Mouse (Mus musculus) limb, embryonic 11.5 days (tissue): ENCODE data around the gene Lrch3. TPM values are rescaled to one million over a fixed set of nuclear protein-coding genes. Genes with fewer than 3 reads are reported as not detected.

Experiments
- ATAC-seq: fragments of 200-750 bp; cut with Nextera tagmentation; 2 replicates; pipeline ENCODE4 v1.8.0; 2017; ENCODE audit warnings: low read depth; ENCODE audit not compliant: insufficient number of reproducible peaks, low FRiP score, low TSS enrichment
- DNase-seq: peaks from one replicate; pipeline ENCODE4 v3.0.0-alpha.2; 2015; ENCODE audit warnings: low spot score
- H3K27ac ChIP-seq: fragments of 300-500 bp; sonication (generic); replicated peaks from 2 replicates; pipeline ENCODE4 v1.5.1; 2014; ENCODE audit warnings: low read depth, mild to moderate bottlenecking, low read length
- H3K27me3 ChIP-seq: fragments of 300-500 bp; sonication (generic); 2 replicates; pipeline ENCODE4 v1.6.1; 2014; ENCODE audit warnings: mild to moderate bottlenecking, low read length, mixed read lengths; ENCODE audit not compliant: control insufficient read depth, insufficient read depth
- H3K36me3 ChIP-seq: fragments of 300-500 bp; sonication (generic); 2 replicates; pipeline ENCODE4 v1.6.1; 2014; ENCODE audit warnings: mild to moderate bottlenecking, low read length, moderate library complexity, mixed read lengths; ENCODE audit not compliant: control insufficient read depth, insufficient read depth
- H3K4me1 ChIP-seq: fragments of 300-500 bp; sonication (generic); 2 replicates; pipeline ENCODE4 v1.6.1; 2014; ENCODE audit warnings: low read length, mixed read lengths; ENCODE audit not compliant: control insufficient read depth, insufficient read depth
- H3K4me2 ChIP-seq: fragments of 300-500 bp; sonication (generic); 2 replicates; pipeline ENCODE4 v1.6.1; 2014; ENCODE audit warnings: low read depth, mild to moderate bottlenecking, moderate library complexity; ENCODE audit not compliant: severe bottlenecking
- H3K4me3 ChIP-seq: fragments of 300-500 bp; sonication (generic); 2 replicates; pipeline ENCODE4 v1.5.1; 2014; ENCODE audit warnings: low read depth, low read length
- H3K9ac ChIP-seq: fragments of 300-500 bp; sonication (generic); 2 replicates; pipeline ENCODE4 v1.6.1; 2014; ENCODE audit warnings: mild to moderate bottlenecking, low read length
- H3K9me3 ChIP-seq: fragments of 300-500 bp; sonication (generic); 2 replicates; pipeline ENCODE4 v1.6.1; 2016; ENCODE audit warnings: low read length; ENCODE audit not compliant: control insufficient read depth
- WGBS: fragments of 180-500 bp; shearing (Covaris S2); extraction: QIAGEN DNeasy Blood & Tissue Kit; methylation state at CpG from one replicate; pipeline ENCODE4 v1.1.7; 2014; 5-methylcytosine and 5-hydroxymethylcytosine counted together
- polyA plus RNA-seq: library from polyadenylated mRNA; unstranded; fragments of >200 nt; fragmentation: Nextera tagmentation; extraction: Ambion mirVana; gene quantifications from 2 replicates; pipeline ENCODE4 v1.2.1, GENCODE M21; 2014

Gene Lrch3
- polyA plus RNA-seq, 1 experiment from 2014 or later = 31.3 TPM

DNA sequence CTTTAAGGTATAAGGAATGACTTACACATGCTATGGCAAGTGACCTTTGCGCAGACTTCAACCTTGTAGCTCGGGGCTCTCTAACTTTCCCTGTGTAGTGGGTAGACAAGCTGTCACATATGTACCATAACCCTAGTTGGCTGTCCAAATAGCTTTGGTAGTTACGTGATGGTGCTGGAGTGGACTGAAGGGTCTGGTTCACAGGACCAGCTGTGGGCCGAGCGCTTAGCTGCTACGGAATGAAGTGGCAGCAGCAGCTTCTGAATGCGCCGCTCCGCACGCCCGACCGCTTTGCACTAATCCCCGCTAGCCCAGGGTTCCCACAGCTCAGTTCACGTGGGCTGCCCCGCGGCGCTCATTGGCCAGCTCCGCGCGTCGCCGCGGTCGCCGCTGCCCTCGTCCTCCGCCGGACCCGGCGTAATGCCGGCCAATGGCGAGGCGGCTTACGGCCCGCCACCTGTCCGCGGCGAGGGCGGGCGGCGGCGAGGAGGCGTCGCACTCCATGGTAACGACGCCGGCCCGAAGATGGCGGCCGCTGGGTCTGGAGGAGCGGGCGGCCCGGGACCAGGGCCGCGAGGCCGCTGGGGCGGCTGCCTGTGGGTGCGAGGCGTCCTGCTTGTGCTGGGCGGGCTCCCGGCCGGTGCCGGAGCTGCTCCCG is 148.3 kb downstream of the Lrch3 start, which contains the start of gene Lmln:
Gene Lmln, plus strand, starts transcription at position 498 of the 658 bp plus-strand sequence.
- WGBS = 1% methylated on average over 50 of the region's 64 CpGs
- Histone ChIP-seq H3K4me2 (peak within 1 kb of the TSS; percentile 81), H3K27me3 (no peaks in the 10 kb centered on the region), H3K4me1 (peaks cover 11% of the 10 kb centered on the region), H3K9me3 (no peaks in the 10 kb centered on the region), H3K9ac (peak within 1 kb of the TSS; percentile 76), H3K4me3 (peak within 1 kb of the TSS; percentile 79), H3K36me3 (peaks cover 20% of the 10 kb centered on the region; the same call in 1 of the 2 replicates), H3K27ac (peak within 1 kb of the TSS; percentile 65)
- DNase-seq = peak; percentile 92
- peak; percentile 97 for ATAC-seq

- Histone ChIP-seq H3K9me3 (no peaks in the 10 kb centered on the region), H3K4me3 (peak overlapping the region; percentile 79), H3K27me3 (no peaks in the 10 kb centered on the region), H3K4me2 (peak overlapping the region; percentile 81), H3K27ac (peak overlapping the region; percentile 65; the same call in 1 of the 2 replicates), H3K4me1 (peaks cover 11% of the 10 kb centered on the region), H3K9ac (peak overlapping the region; percentile 76), H3K36me3 (peaks cover 20% of the 10 kb centered on the region; the same call in 1 of the 2 replicates)
- under 1% methylated on average over 31 of the region's 35 CpGs for WGBS
- DNase-seq (no peak), ATAC-seq (no peak)
Observed at GRCm38 (mm10) chr16:33062682-33063131, 148.8 kb downstream of the Lrch3 start.

DNA sequence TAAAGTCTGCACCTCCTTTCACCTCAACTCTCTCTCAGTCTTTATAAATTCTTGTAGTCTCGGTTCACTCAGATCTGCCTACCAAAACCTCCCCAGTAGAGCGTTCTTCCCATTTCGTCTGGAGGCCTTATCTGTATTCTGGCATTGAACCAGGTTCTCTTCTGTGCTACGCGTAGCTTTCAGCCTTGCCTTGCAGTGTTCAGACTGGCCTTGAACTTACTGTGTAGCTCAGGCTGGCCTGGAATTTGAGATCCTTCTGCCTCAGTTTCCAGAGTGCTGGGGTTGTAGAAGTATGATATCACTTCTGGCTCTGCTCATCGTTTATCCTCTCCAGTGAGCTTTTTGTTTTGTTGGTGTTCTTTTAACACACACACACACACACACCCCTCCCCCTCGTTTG is 149.4 kb downstream of the Lrch3 start:
- no peak overlapping the region for H3K27ac ChIP-seq
- DNase-seq = no peak

GRCm38 (mm10) chr16:33064636-33065035 is 150.7 kb downstream of the Lrch3 start:
- H3K9ac ChIP-seq = no peak overlapping the region
- ATAC-seq = no peak
- H3K36me3 ChIP-seq = peaks cover 9% of the 10 kb centered on the region; the same call in 1 of the 2 replicates
- peaks cover 6% of the 10 kb centered on the region; the same call in 1 of the 2 replicates for H3K4me1 ChIP-seq
- WGBS = 82% methylated on average over 9 of the region's 9 CpGs
- no peak overlapping the region for H3K4me2 ChIP-seq
- H3K9me3 ChIP-seq = no peaks in the 10 kb centered on the region
- DNase-seq = no peak
- no peak overlapping the region for H3K27ac ChIP-seq
- no peak overlapping the region for H3K4me3 ChIP-seq
- no peaks in the 10 kb centered on the region for H3K27me3 ChIP-seq

More for the DNA sequence above, 149.4 kb downstream of the Lrch3 start:
- Histone ChIP-seq H3K4me1 (peaks cover 6% of the 10 kb centered on the region; the same call in 1 of the 2 replicates), H3K9ac (no peak overlapping the region), H3K9me3 (no peaks in the 10 kb centered on the region), H3K36me3 (peaks cover 17% of the 10 kb centered on the region; the same call in 1 of the 2 replicates), H3K27me3 (no peaks in the 10 kb centered on the region), H3K4me3 (peak overlapping the region; percentile 79), H3K4me2 (peak overlapping the region; percentile 81)
- no peak for ATAC-seq
- 41% methylated on average over 7 of the region's 7 CpGs for WGBS

Other genes with a start within 250 kb of the Lrch3 start
- not detected in 2 replicates for gene Muc4, start 178.2 kb upstream of the Lrch3 start, polyA plus RNA-seq
- gene Muc20, start 116.7 kb upstream of the Lrch3 start, polyA plus RNA-seq = not detected in 2 replicates
- not detected in 2 replicates for gene Smbd1, start 103.6 kb upstream of the Lrch3 start, polyA plus RNA-seq
- gene Fyttd1, start 36.6 kb upstream of the Lrch3 start, polyA plus RNA-seq = 120 and 123 TPM in 2 replicates
- 12.4 and 16.5 TPM in 2 replicates for gene Rubcn, start 36.3 kb upstream of the Lrch3 start, polyA plus RNA-seq
- 2.5 and 3.6 TPM in 2 replicates for gene Iqcg, start 142.1 kb downstream of the Lrch3 start, polyA plus RNA-seq
- gene Rpl35a, start 142.4 kb downstream of the Lrch3 start, polyA plus RNA-seq = 1,047 and 1,076 TPM in 2 replicates
- gene Lmln, start 148.4 kb downstream of the Lrch3 start, polyA plus RNA-seq = 2.0 and 3.3 TPM in 2 replicates